Mouse (Mus musculus): ENCODE measurements around the gene Sp3. TPM values are rescaled to one million over a fixed set of nuclear protein-coding genes. Genes with fewer than 3 reads are reported as not detected.

Gene Sp3
- total and polyA plus RNA-seq, 2 experiments from 2014 or later, result 28.3 to 62.1 TPM

DNA sequence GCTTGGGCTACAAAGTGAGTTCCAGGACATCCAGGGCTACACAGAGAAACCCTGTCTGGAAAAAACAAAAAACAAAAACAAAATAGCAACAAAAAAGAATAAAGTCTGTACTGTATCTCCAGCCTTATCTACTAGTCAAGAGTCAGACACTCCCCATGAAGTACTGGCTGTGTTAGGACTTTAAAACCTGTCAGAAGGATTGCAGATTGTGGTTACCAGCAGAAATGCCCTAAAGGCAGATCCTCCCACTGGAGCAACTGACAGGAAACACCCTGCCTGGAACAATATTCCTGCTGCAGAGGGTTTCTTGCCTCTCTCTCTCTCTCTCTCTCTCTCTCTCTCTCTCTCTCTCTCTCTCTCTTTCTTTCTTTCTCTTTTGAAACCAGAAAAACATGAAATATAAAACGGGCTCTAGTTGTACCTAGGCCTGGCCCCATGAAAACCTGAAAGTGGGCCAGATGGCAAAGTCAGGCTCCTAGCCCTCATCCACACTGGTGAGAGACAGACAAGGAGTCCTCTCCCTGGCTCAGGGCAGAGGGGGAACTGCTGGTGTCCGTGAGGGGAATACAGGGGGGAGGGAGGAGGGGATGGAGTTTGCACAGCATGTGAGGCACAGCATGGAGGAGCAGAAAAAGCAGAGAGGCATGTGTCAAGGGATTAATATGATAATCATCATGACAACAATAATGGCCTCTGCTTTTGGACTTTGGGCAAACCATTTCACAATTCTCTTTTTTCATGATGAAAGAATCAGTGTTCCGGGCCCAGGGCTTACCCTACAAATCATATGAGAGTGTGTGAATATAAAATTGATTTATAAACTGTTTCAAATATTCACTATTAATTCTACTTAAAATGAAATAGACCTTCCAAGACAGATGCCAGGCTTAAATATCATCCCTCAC is 25.6 kb upstream of the Sp3 start:
- Histone ChIP-seq H3K27me3 (ENCODE audit: control insufficient read depth, insufficient read depth, low read length) (no peaks in the 10 kb centered on the region), H3K27ac (ENCODE audit: low read depth) (peak overlapping the region; percentile 88), H3K9me3 (replicated peaks; ENCODE audit: control insufficient read depth, low read length) (peaks cover 12% of the 10 kb centered on the region), H3K36me3 (replicated peaks; ENCODE audit: control insufficient read depth, insufficient read depth, low read length) (no peaks in the 10 kb centered on the region), H3K9ac (replicated peaks; ENCODE audit: low read depth, low read length) (no peak overlapping the region), H3K4me3 (ENCODE audit: low read depth, low read length) (no peak overlapping the region), H3K4me1 (ENCODE audit: control insufficient read depth, insufficient read depth) (peaks cover 27% of the 10 kb centered on the region), H3K4me2 (ENCODE audit: low read depth, low read length) (no peak overlapping the region)
- peak; percentile 16 for DNase-seq (ENCODE audit: low spot score)
- no peak for TF ChIP-seq EP300 (IDR thresholded peaks at IDR 0.05; ENCODE audit: low read depth)
- no peak for TF ChIP-seq CTCF (IDR thresholded peaks at IDR 0.05; ENCODE audit: low read depth)
- WGBS, result 56% methylated on average over 3 of the region's 3 CpGs
- no peak for ATAC-seq (ENCODE audit: insufficient read depth, low read depth)

DNA sequence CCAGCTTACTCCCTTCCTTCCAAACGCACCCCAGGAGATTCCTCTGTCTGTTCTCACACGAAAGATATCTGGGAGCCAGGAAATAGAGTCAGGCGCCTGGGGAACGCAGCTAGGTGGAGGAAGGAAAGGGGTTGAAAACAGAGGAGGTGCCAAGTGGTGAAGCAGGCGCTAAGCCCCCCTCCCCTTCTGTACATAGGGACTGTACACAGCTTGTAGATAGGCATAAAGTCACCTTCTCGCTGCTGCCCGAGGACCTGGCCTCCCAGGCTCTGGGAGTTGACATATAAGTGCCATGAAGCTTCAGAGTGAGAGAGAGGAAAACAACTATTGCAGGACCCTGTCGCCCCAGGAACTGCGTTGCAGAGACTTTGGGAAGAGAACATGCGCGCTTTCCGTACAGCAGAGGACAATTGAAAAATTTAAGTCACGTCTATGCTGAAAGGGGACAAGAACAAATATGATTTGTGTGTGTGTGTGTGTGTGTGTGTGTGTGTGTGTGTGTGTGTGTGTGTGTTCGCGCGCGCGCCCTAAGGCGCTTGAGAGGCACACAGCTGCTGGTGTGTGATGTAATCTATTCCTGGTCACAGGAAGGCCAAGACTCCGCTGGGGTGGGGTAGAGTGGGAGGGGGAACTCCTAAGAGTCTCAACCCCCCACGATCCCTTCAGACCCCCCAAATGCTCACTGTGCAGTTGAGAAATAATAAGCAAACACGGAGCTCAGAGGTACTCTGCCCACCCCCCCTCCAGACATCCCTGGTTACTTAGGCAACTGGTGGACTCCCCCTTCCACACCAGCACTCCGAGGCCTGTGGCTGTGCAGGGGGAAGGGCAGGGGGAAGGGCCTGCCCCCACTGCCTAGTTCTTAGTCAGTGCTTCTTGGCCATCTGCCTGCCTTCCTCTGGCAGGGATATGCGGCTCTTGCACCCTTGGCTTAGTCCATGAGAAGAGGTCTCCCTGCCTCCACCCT is 23.8 kb upstream of the Sp3 start:
- Histone ChIP-seq H3K9me3 (replicated peaks; ENCODE audit: control insufficient read depth, low read length) (no peaks in the 10 kb centered on the region), H3K27ac (ENCODE audit: low read depth) (peak overlapping the region; percentile 88), H3K36me3 (replicated peaks; ENCODE audit: control insufficient read depth, insufficient read depth, low read length) (no peaks in the 10 kb centered on the region), H3K4me2 (ENCODE audit: low read depth, low read length) (peak overlapping the region; percentile 46), H3K9ac (replicated peaks; ENCODE audit: low read depth, low read length) (peak overlapping the region; percentile 35; the same call in 1 of the 2 replicates), H3K4me1 (ENCODE audit: control insufficient read depth, insufficient read depth) (peaks cover 27% of the 10 kb centered on the region), H3K4me3 (ENCODE audit: low read depth, low read length) (peak overlapping the region; percentile 15), H3K27me3 (ENCODE audit: control insufficient read depth, insufficient read depth, low read length) (no peaks in the 10 kb centered on the region)
- WGBS, result 5% methylated on average over 24 of the region's 24 CpGs
- DNase-seq (ENCODE audit: low spot score) (peak; percentile 84), ATAC-seq (ENCODE audit: insufficient read depth, low read depth) (peak; percentile 88)
- peak; percentile 66; the same call in 1 of the 2 replicates for TF ChIP-seq EP300 (IDR thresholded peaks at IDR 0.05; ENCODE audit: low read depth)
- no peak for TF ChIP-seq CTCF (IDR thresholded peaks at IDR 0.05; ENCODE audit: low read depth)

DNA sequence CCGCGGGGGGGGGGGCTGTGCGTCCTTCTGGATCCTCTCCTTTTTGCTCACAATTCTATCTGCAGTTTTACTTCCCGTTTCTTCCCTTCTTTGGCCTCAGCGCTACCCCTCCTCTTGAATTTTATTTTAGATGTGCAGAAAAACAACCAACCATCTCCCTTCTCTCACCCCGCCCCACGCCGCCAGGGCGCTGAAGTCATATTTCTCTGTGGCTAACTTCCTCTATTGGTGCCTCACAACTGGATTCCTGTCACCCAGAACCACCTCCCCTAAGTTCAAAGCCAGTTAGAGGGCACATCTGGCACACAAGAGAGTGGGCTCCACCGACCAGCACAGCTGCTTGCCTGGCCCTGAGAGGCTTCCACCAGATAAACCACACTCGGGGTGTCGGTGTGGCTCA is 22.8 kb upstream of the Sp3 start:
- 25% methylated on average over 12 of the region's 12 CpGs for WGBS
- Histone ChIP-seq H3K9ac (replicated peaks; ENCODE audit: low read depth, low read length) (0 out of 2 replicates have a peak overlapping the region, but pooled peaks have one; percentile 35), H3K4me3 (ENCODE audit: low read depth, low read length) (no peak overlapping the region), H3K36me3 (replicated peaks; ENCODE audit: control insufficient read depth, insufficient read depth, low read length) (no peaks in the 10 kb centered on the region), H3K4me2 (ENCODE audit: low read depth, low read length) (peak overlapping the region; percentile 46), H3K9me3 (replicated peaks; ENCODE audit: control insufficient read depth, low read length) (no peaks in the 10 kb centered on the region), H3K27me3 (ENCODE audit: control insufficient read depth, insufficient read depth, low read length) (no peaks in the 10 kb centered on the region), H3K4me1 (ENCODE audit: control insufficient read depth, insufficient read depth) (peaks cover 27% of the 10 kb centered on the region), H3K27ac (ENCODE audit: low read depth) (peak overlapping the region; percentile 88)
- TF ChIP-seq EP300 (IDR thresholded peaks at IDR 0.05; ENCODE audit: low read depth), result no peak
- no peak for TF ChIP-seq CTCF (IDR thresholded peaks at IDR 0.05; ENCODE audit: low read depth)
- ATAC-seq (ENCODE audit: insufficient read depth, low read depth) (no peak), DNase-seq (ENCODE audit: low spot score) (peak; percentile 16)

DNA sequence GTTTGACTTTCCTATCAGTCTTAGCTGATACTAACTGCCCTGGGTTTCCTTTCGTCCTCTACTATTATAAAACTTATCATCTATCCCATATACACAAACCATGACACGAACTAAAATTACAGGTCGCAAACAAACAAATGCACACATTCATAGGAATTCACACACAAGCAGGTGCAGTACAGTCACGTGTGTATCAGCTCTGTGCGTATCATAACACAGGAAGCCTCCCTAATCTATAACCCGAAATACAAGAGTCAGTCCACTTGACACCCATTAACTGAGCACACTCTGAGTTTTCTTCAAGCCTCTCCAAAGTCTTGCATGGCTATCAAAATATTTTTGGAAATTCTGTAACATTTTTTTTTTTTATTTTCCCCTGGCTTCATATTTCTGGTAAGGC is 22.2 kb upstream of the Sp3 start:
- Histone ChIP-seq H3K36me3 (replicated peaks; ENCODE audit: control insufficient read depth, insufficient read depth, low read length) (no peaks in the 10 kb centered on the region), H3K9ac (replicated peaks; ENCODE audit: low read depth, low read length) (no peak overlapping the region), H3K4me2 (ENCODE audit: low read depth, low read length) (peak overlapping the region; percentile 46; the same call in 1 of the 2 replicates), H3K27me3 (ENCODE audit: control insufficient read depth, insufficient read depth, low read length) (no peaks in the 10 kb centered on the region), H3K9me3 (replicated peaks; ENCODE audit: control insufficient read depth, low read length) (no peaks in the 10 kb centered on the region), H3K4me3 (ENCODE audit: low read depth, low read length) (no peak overlapping the region), H3K27ac (ENCODE audit: low read depth) (peak overlapping the region; percentile 88; the same call in 1 of the 2 replicates), H3K4me1 (ENCODE audit: control insufficient read depth, insufficient read depth) (peaks cover 27% of the 10 kb centered on the region)
- WGBS, result 67% methylated on average over 6 of the region's 6 CpGs
- TF ChIP-seq EP300 (IDR thresholded peaks at IDR 0.05; ENCODE audit: low read depth), result no peak
- TF ChIP-seq CTCF (IDR thresholded peaks at IDR 0.05; ENCODE audit: low read depth), result no peak
- no peak for ATAC-seq (ENCODE audit: insufficient read depth, low read depth)
- DNase-seq (ENCODE audit: low spot score), result no peak

DNA sequence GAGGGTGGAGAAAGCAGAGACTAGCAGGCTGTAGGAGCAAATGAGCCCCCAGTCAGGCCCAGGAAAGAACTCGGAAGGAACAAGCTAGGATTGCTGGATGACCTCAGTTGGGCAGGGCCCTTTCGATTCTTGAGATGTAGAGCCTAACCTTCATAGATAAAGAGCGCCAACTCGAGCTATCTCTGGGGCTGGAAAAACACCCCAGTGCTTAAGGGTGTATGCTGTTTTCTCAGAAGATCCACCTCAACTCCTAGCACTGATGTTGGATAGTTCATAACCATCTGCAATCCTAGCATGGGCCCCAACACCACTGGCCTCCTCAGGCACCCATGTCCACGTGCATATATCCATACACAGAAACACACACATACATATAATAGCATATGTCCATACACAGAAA is 21.7 kb upstream of the Sp3 start:
- no peaks in the 10 kb centered on the region for H3K27me3 ChIP-seq (ENCODE audit: control insufficient read depth, insufficient read depth, low read length)
- no peak overlapping the region for H3K9ac ChIP-seq (replicated peaks; ENCODE audit: low read depth, low read length)
- H3K4me2 ChIP-seq (ENCODE audit: low read depth, low read length), result no peak overlapping the region
- peak overlapping the region; percentile 88 for H3K27ac ChIP-seq (ENCODE audit: low read depth)
- ATAC-seq (ENCODE audit: insufficient read depth, low read depth) (no peak), DNase-seq (ENCODE audit: low spot score) (no peak)
- TF ChIP-seq EP300 (IDR thresholded peaks at IDR 0.05; ENCODE audit: low read depth) (no peak), CTCF (IDR thresholded peaks at IDR 0.05; ENCODE audit: low read depth) (no peak)
- 62% methylated on average over 5 of the region's 5 CpGs for WGBS
- no peaks in the 10 kb centered on the region for H3K9me3 ChIP-seq (replicated peaks; ENCODE audit: control insufficient read depth, low read length)
- peaks cover 30% of the 10 kb centered on the region for H3K4me1 ChIP-seq (ENCODE audit: control insufficient read depth, insufficient read depth)
- no peak overlapping the region for H3K4me3 ChIP-seq (ENCODE audit: low read depth, low read length)
- no peaks in the 10 kb centered on the region for H3K36me3 ChIP-seq (replicated peaks; ENCODE audit: control insufficient read depth, insufficient read depth, low read length)

Measured in heart, postnatal 0 days (tissue).